Mouse (Mus musculus): ENCODE measurements at regions not wholly inside any gene's neighbourhood (a gene's known extent, or its start where the extent isn't known, plus 50 kb on each side); places are given as distances from the start of the nearest gene placed in this dataset.
A peak's percentile ranks its signal among the peaks of the same experiment; 100 is the strongest.

DNA sequence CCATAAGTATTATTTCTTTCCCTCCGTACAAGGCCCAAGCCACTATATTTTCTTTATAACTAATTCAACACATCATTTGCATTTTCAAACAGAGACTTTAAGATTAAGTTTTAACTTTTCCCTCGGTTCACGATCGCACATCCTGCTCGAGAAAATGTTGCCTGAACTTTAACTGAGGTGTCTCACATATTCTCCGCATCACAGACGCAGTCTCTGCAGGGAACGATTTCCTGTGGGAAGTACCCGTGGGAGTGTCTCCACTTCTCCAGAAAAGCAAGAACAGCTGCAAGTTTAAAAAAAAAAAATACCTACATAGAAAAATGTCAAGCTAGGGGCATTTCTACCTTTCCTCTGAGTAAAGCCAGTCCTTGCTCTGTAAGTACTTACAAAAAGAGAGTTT, 581.2 kb downstream of the Efna5 start:
- peak in 1 of 2 experiments; percentile 12 for DNase-seq (ENCODE audit: low spot score in 2 of 2)
- intact Hi-C loops (cut with DNase I): no loop called here

DNA sequence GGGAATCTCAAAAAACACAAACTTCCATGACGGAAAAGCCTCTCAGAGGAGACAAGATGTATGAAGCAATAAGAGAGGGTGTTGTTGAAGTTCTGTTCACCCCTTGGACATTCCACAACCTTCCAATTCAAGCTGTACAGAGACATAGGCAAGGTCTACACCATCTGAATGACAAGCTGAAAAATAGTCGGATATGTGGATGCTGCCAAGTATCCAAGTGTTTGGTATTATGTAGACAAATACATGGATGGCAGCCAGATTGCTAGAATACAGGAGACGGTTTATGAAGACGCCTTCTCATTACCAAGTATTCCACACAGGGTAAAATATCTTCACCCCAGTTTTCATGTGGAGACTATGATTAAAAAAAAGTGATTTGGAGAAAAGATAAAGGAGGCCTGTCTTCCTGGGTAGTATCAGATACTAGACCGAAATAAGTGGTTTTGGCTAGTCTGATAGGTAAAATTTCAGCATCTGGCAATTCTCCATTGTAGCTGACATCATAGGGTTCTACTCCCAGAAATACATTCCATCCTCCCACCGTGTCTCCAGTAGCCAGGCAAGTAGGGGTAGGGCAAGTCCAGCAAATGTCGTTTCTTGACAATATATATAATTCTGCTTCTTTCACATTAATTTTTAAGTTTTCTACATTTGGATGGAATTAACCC, 583.6 kb downstream of the Efna5 start:
- intact Hi-C loops (cut with DNase I): no loop called here
- DNase-seq (ENCODE audit: low spot score in 2 of 2): no peak

DNA sequence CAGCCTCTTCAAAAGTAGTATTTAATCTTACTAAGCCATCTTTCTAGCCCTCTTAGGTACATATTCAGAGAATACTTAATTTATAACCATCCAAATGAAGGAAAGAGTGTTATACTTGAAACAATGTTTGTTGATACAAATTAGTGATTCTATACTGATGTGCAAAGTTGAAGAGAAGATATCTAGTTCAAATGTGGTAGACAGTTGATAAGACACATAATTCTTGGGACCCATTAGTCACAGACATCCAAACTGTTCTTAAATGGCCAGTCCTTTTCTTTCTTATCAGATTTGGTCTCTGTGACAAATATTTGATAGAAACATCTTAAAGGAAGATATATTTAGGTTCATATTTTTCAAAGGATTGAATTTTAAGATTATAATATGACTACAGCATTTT, 585.7 kb downstream of the Efna5 start:
- intact Hi-C loops (cut with DNase I): no loop called here
- DNase-seq (ENCODE audit: low spot score in 2 of 2): no peak

DNA sequence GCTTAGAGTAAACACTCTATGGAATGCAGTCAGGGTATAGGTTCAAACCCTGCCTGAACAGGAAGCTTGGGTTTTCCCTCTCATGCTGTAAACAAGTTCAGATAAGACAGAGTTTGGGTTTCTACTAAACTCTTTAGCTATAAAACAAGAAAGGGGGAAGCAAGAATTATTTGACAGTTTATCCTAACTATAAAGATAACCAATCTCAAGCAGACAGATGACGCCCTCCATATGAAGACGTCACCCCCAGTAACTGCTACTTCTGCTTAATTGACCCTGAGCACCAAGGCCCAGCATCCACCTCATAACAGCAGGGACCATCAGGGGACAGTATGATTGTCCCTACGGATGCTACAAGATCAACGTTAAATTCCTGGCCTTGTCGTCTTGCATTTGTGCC, 588.4 kb downstream of the Efna5 start:
- intact Hi-C loops (cut with DNase I): no loop called here

DNA sequence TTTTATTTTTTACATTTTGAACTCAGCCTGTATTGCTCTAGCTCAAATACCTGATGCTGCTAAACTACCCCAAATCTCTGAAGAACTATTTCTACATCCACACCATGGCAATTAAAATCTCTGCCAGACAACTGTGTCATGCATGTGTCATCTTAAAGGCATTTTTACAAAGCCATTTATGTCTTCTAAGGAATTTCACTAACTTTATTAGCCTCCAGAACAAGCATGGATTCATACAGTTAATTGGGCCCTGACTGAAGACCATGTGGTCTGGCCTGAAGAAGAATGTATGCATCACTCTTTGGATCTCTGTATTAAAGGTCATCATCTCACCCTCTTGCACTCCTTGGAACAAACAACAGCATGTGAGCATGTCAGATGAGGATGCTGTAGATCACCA, 593.5 kb downstream of the Efna5 start:
- intact Hi-C loops (cut with DNase I): no loop called here
- DNase-seq (ENCODE audit: low spot score in 2 of 2): no peak

More for the DNA sequence above, 588.4 kb downstream of the Efna5 start:
- DNase-seq (ENCODE audit: low spot score in 2 of 2): no peak

DNA sequence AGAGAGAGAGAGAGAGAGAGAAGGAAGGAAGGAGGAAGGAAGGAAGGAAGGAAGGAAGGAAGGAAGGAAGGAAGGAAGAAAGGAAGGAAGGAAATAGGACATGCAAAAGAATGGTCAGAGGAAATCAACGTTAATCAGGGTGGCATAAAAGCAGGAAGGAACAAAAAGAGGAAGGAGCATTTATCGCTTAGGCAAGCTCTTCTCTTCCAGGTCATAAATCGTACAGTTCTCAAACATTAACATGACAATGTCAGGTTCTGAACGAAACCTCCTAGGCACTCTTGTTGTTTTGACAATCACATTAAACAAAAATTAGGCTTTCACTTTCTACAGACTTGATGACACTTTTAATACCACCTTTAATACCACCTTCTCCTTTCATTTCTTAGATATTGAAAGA, 594.0 kb downstream of the Efna5 start:
- intact Hi-C loops (cut with DNase I): no loop called here
- DNase-seq (ENCODE audit: low spot score in 2 of 2): no peak

DNA sequence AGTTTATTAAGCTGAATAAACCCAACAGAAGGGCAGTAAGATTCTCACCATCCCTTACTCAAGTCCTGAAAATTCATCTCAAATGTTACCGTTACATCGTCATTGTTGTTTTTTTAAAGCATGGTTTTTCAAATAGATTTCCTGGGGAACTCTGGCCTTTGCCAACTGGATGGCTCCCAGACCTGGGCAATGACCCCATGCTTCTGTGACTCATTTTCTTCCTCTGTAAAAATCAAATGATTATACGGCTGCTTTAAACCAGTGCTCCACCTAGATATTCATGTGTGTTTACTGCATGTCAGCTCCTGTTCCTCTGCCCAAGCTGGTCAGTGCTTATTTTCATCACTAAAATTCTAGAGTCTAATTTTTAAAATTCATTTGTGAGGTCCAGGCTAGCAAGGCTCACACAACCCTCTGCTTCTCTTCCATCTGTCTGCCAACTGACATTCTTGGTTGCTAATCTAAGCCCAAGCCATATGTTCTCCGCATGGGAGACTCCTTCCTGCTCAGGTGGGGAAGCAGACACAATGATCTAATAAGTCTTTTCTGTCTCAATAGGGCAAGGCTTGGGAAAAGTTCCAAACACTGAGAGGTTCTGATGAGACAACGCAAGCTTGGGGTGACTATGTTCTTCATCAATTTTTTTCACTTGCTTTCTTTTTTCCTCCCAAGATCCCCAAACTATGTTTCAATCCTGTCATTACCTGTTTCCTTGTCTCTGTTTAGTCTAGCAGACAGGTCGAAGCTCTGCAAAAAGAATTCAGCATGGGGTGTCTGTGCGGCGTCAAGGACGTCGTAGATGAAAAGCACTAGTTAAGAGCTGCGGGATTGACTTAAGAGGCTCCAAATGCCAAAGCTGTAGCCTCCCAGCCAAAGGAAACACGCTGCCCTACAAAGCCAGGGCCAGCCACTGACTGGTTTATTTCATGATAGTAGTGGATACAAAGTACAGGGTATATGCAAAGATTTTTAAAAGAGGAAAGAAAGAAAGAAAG, 594.7 kb downstream of the Efna5 start:
- intact Hi-C loops (cut with DNase I): no loop called here
- DNase-seq (ENCODE audit: low spot score in 2 of 2): no peak

DNA sequence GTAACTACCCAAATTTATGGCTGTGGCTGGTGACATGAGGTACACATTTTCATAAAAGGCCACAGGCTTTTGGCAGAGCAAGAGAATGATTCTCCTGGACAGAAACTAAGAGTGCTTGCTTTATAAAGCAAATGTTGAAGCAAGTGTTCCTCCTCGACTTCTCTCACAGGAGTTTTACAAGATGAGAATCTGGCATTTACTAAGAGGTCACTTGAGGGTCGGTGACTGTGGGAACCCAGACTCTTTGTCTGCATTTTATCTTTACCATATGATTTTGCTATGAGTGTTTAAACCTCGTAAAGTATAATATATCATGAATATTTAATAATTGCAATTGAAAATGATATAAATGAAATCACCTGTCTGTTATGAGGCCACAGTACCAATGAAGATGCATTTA, 600.9 kb downstream of the Efna5 start:
- no peak for DNase-seq (ENCODE audit: low spot score in 2 of 2)
- intact Hi-C loops (cut with DNase I): no loop called here

DNA sequence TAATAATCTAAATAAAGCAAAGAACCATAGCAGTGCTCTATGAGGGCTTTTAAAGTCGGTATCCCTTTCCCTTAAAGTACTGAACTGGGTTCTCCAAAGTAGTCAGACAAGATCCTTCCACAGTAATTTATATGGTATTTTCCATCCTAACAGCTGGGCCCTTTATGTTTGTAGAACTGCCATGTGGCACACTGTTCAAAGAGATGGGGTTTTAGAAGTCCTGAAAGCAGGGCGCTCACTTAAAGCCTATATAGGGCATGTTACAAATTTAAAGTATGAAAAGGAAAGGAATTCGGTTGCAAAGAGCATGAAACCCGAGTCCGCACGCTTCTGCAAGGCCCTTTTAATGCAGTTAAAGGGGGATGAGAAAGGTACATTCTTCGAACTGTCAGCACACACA, 609.7 kb downstream of the Efna5 start:
- no peak for DNase-seq (ENCODE audit: low spot score in 2 of 2)
- intact Hi-C loops (cut with DNase I): no loop called here

DNA sequence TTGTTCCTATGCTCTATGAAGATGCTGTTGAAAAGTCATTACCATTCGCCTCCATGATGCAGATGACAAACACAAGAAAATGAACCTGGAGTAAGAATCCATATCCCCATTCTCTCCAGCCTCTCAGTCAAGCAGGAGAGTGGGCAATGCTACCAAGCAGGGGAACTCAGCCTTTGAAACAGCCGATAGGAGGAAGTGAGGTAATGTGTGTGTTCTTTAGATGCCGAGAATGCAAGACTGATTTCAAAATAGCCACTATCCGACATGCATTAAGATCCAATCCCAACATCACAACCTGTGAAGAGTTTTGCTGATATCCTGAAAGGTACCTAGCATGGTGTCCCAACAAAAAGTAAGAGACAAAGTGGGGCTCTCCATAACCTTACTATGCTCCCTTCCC, 611.8 kb downstream of the Efna5 start:
- intact Hi-C loops (cut with DNase I): no loop called here

DNA sequence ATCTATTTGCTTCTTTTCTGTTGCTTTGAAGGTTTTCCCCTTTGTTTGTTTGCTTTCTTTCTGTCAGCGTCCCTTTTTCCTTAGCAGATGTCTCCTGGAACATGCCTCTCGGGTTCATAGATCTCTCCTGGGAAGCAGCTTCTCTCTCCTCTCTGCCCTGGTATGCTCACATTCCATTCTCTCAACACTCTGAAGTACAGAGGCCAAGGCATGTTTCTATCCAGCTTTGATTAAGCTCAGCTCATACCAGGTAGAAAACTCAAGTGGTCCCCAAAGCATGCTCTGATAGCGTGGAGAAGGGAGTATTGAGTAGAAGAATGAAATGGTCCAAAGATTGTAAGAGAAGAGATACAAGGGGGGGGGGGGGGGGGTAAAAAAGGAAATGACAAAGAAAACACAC, 627.7 kb downstream of the Efna5 start:
- DNase-seq (ENCODE audit: low spot score in 2 of 2): no peak
- intact Hi-C loops (cut with DNase I): no loop called here

More for the DNA sequence above, 611.8 kb downstream of the Efna5 start:
- DNase-seq (ENCODE audit: low spot score in 2 of 2): no peak

DNA sequence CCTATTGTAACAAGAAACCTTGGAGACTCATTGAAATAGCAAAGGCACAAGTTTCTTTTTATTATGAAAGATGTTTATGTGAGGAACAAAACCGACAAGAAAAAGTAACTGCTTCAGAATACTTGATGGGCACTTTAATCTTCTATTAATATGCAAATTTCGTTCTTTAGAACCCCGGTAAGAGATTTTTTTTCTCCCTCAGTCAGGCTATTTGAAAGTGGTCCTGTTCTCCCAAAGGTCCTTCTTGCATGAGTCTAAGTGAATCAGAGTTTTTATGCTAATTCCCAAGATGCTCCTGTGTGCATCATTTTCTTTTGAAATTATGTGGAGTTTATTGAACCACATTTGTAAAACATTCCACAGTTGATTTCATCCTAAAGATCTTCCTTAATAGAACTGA, 633.1 kb downstream of the Efna5 start:
- no peak for DNase-seq (ENCODE audit: low spot score in 2 of 2)
- intact Hi-C loops (cut with DNase I): no loop called here

DNA sequence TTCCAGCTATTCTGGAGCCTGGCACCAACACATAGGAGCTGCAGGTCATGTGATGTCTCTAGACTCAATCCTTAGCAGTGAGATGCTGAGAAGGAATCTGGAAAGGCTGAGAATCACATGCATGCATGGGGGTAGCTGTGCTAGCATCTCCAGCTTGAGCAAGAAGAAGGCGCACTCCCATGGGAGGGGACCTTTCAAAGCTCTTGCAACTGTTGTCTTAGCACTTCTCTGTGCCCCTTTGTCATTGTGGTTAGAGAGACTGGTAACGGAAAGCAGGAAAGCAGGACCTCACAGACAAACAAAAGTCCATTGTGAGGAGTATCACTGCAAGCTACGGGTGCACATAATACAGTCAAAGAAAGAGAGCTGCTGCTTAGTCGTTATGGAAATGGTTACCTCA, 634.5 kb downstream of the Efna5 start:
- no peak for DNase-seq (ENCODE audit: low spot score in 2 of 2)

DNA sequence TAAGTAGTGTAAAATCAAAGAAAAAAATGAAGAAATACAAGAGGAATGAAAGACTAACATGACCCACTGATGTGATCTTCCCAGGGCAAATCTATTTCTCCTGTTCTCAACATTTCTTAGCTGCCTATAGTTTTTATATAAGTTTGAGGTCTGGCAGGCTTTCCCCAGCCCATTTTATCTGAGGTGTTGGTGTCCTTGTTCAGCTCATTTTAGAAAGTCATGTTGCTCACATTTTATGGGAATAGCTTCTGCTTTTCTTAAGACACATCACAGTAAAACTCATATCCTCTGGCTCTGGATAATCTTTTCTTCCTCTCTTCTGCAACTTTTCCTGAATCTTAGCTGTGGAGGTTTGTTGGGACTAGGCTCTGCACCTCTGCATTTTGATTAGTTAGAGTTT, 650.2 kb downstream of the Efna5 start:
- intact Hi-C loops (cut with DNase I): no loop called here
- DNase-seq (ENCODE audit: low spot score in 2 of 2): no peak

More for the DNA sequence above, 634.5 kb downstream of the Efna5 start:
- intact Hi-C loops (cut with DNase I): no loop called here

DNA sequence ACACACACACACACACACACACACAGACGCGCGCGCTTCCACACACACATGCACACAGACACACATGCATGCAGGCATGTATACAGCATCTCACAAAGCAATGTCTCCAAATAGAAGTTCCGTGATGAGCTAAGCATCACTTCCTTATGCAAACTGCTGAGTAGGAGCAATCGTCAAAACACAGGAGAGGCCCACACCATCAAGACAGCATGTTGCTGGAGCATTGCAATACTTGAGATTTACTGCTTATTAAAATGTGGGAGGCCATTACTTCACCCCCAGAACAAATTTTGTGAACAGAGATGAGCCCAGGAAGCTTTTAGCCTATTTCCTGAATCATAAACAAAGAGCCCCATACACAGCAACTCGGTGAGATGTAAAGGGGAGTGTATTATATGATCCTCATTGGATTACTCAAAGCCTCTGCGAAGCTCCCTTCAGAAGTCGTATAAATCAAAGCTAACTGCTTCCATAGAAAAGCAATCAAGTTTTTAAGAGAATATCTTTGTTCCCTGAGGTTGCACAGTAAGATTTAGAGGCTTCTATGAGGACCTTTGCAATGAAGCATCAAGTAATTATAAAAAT, 670.6 kb downstream of the Efna5 start:
- intact Hi-C loops (cut with DNase I): no loop called here
- no peak for DNase-seq (ENCODE audit: low spot score in 2 of 2)

DNA sequence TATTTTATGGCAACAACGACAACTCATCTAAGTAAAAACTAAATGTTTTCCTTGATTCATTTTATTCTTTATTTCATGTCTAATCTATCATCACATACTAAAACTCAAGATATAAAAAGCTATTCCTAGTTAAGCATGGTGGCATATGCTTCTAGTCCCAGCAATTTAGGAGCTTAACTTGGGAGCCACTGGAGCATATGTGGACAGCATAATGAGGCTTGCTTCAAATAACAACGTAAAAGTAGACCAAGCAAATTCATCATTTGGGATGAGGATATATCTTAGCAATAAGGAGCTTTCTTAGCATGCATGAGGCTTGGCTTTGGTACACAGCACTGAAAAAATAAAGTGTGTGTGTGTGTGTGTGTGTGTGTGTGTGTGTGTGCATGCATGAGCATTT, 678.5 kb downstream of the Efna5 start:
- DNase-seq (ENCODE audit: low spot score in 2 of 2): no peak

DNA sequence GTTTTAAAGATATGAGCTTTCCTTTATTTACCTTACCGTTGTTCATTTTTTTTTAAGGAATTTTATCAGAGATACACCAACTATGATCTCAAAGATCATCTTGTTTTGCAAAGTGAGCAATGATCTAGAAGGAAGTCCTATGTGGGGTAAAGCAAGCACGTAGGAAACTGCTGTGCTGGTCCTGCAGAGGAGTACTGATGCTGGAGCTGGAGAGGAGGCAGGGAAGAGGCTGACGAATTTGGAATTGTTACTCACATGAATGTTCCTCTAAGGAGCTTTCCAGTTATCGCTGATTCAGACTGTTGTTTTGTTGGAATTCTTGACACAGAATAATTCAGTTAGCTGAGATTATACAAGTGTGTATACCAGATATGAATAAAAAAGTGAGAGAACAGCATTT, 680.6 kb downstream of the Efna5 start:
- no peak for DNase-seq (ENCODE audit: low spot score in 2 of 2)
- intact Hi-C loops (cut with DNase I): no loop called here

More for the DNA sequence above, 678.5 kb downstream of the Efna5 start:
- intact Hi-C loops (cut with DNase I): no loop called here

DNA sequence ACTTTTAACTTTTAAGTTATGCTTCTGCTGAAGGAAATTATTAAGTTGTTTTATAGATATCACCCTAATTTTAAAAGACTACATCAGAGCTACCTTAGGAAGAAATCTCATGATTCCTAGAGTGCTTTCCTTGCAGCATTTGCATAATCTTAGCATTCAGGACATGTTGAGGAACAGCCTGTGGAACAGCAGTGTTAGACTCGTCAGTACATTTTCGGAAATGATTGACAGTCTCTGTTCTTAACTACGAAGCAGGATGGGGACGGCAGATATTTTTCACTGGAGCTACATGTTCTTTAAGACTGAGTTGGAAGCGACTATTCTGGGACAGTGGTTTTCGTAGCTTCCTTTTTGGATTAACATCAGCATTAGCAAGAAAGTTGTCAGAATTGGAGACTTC, 681.6 kb downstream of the Efna5 start:
- DNase-seq (ENCODE audit: low spot score in 2 of 2): no peak
- intact Hi-C loops (cut with DNase I): no loop called here

DNA sequence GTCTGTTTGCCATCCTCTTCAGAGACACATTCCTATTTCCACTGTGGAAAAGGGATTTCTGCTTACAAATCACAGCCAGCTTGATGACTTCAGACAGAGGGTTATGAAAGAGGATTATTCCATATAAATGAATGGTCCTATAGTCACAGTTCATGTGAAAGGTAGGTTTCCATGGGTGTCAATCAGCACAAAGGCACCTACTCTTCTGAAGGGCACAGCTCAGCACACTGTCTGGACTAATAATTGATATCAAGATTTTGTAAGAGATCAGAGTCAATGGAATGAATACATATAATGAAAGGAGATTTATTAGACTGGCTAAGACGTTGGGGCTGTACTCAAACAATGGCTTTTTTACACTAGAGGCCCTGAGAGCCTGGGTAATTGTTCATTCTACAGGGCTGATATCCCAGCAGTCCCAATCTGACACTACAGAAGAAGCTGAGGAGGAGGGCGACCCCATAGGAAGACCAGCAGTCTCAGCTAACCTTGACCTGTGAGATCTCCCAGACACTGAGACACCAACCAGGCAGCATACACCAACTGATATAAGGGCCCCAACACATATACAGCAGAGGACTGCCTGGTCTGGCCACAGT, 702.4 kb downstream of the Efna5 start:
- intact Hi-C loops (cut with DNase I): no loop called here
- no peak for DNase-seq (ENCODE audit: low spot score in 2 of 2)

DNA sequence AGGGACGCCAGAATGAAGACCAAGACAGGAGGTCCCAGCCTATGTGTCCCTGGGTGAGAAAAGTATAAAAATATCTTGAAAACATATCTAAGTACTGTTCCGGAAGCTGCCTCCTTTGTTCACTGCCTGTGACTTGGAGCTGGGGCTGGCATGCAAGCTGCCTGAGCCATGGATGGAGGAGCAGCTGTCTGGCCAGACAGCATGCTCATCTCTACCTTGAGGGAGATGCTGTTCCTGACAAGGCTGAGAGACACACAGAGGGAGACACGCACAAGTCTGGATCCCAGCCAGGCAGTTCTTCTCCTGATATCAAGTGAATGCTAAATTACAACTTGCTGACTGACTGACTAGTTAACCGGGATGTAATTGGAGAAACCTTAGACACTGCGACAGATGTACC, 704.8 kb downstream of the Efna5 start:
- no peak for DNase-seq (ENCODE audit: low spot score in 2 of 2)
- intact Hi-C loops (cut with DNase I): no loop called here

All from left cerebral cortex, postnatal 36 days (tissue).